Mouse (Mus musculus) kidney, adult 2 months (tissue): Measurements from ENCODE around the gene Trabd2b.

Source experiments
- CTCF ChIP-seq: fragments of 200-500 bp; conservative IDR thresholded peaks from 2 replicates; pipeline ENCODE4 v1.5.1; 2011; ENCODE audit warnings: low read depth, mild to moderate bottlenecking, control low read depth, low read length, moderate library complexity, mixed read lengths; ENCODE audit not compliant: insufficient read depth, insufficient read length
- POLR2A ChIP-seq: fragments of 200-500 bp; IDR thresholded peaks from one replicate; pipeline ENCODE4 v1.6.1; 2011; ENCODE audit warnings: low read depth, low read length, control low read depth

DNA sequence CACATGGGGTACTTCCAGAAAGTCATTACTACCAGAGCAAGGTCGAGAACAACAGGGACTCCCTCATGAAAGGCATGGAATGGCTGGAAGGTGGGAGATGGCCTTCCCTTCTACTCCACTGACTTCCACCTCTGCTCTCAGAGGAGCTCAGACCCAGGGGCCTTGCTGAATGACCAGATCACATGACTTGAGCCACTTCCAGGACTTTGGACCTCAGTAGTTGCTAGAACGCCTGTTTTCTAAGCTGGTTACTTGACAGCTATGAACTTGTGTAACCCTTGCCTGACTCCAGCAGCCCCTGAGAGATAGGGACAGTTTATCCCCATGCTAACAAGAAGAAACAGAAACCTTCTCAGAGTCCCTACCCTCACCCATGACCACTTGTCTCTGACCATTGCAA is 50.6 kb downstream of the Trabd2b start:
- TF ChIP-seq CTCF (no peak), POLR2A (no peak)
